Mouse (Mus musculus) monocyte, adult 5-6 weeks (primary cell): ENCODE results near the gene Heatr5a. TPM values are rescaled to one million over a fixed set of nuclear protein-coding genes. Genes with fewer than 3 reads are reported as not detected.

Experiments used
- ATAC-seq: fragments of 153-309, 156-312 bp; replicated peaks from 2 replicates; pipeline ENCODE4 v1.8.0; 2017; ENCODE audit warnings: mild to moderate bottlenecking; ENCODE audit not compliant: low TSS enrichment, insufficient number of reproducible peaks, severe bottlenecking, poor library complexity, low FRiP score
- total RNA-seq: library from RNA; stranded (forward); fragments of 200-1000, 200-491, 200-594 nt; gene quantifications from 3 replicates; pipeline ENCODE4 v1.2.3, GENCODE M21; 2017

Gene Heatr5a
- total RNA-seq, 1 experiment from 2014 or later = 35.9 TPM

- ATAC-seq = no peak
These were observed 114.3 kb downstream of the Heatr5a start for GRCm38 (mm10) chr12:51856768-51857295.

GRCm38 (mm10) chr12:51855872-51856271 lies 115.2 kb downstream of the Heatr5a start:
- no peak for ATAC-seq

GRCm38 (mm10) chr12:51855453-51855852 lies 115.7 kb downstream of the Heatr5a start:
- no peak for ATAC-seq

- ATAC-seq = no peak
These were observed 119.5 kb downstream of the Heatr5a start for GRCm38 (mm10) chr12:51851617-51852016.

- ATAC-seq = no peak
These were observed 120.0 kb downstream of the Heatr5a start for GRCm38 (mm10) chr12:51851155-51851554.

- no peak for ATAC-seq
These were observed 120.8 kb downstream of the Heatr5a start for GRCm38 (mm10) chr12:51850339-51850738.

- no peak for ATAC-seq
These were observed 121.2 kb downstream of the Heatr5a start for GRCm38 (mm10) chr12:51849902-51850301.

GRCm38 (mm10) chr12:51847953-51848680 lies 123.0 kb downstream of the Heatr5a start:
- 0 out of 2 replicates have a peak, but pooled peaks have one; percentile 8 for ATAC-seq

GRCm38 (mm10) chr12:51845261-51845660 lies 125.9 kb downstream of the Heatr5a start:
- ATAC-seq = no peak

GRCm38 (mm10) chr12:51844771-51845256 lies 126.3 kb downstream of the Heatr5a start:
- ATAC-seq = peak; percentile 98

- no peak for ATAC-seq
These were observed 127.3 kb downstream of the Heatr5a start for GRCm38 (mm10) chr12:51843576-51844520.

GRCm38 (mm10) chr12:51842081-51842864 lies 128.8 kb downstream of the Heatr5a start:
- no peak for ATAC-seq

- no peak for ATAC-seq
These were observed 131.3 kb downstream of the Heatr5a start for GRCm38 (mm10) chr12:51839856-51840255.

- no peak for ATAC-seq
These were observed 135.9 kb downstream of the Heatr5a start for GRCm38 (mm10) chr12:51835219-51835618.

- no peak for ATAC-seq
These were observed 139.2 kb downstream of the Heatr5a start for GRCm38 (mm10) chr12:51831931-51832330.

- no peak for ATAC-seq
These were observed 139.8 kb downstream of the Heatr5a start for GRCm38 (mm10) chr12:51831296-51831695.

- ATAC-seq = no peak
These were observed 140.4 kb downstream of the Heatr5a start for GRCm38 (mm10) chr12:51830671-51831070.

GRCm38 (mm10) chr12:51830077-51830402 lies 141.1 kb downstream of the Heatr5a start:
- ATAC-seq = 0 out of 2 replicates have a peak, but pooled peaks have one; percentile 37
